Mouse (Mus musculus) hindbrain, embryonic 14.5 days (tissue): ENCODE data around the gene Jarid2. TPM values are rescaled to one million over a fixed set of nuclear protein-coding genes. Genes with fewer than 3 reads are reported as not detected.

ENCODE experiments used
- ATAC-seq: fragments of 200-750 bp; cut with Nextera tagmentation; 2 replicates; pipeline ENCODE4 v1.8.0; 2017; ENCODE audit warnings: moderate number of reproducible peaks, mild to moderate bottlenecking, moderate TSS enrichment, moderate library complexity; ENCODE audit not compliant: low FRiP score
- DNase-seq: peaks from one replicate; pipeline ENCODE4 v3.0.0-alpha.2; 2015; ENCODE audit warnings: low spot score
- H3K27ac ChIP-seq: fragments of 300-500 bp; sonication (generic); 2 replicates; pipeline ENCODE4 v1.5.1; 2014; ENCODE audit warnings: mild to moderate bottlenecking, moderate library complexity
- H3K27me3 ChIP-seq: fragments of 300-500 bp; sonication (generic); 2 replicates; pipeline ENCODE4 v1.6.1; 2014; ENCODE audit warnings: mild to moderate bottlenecking, low read length, mixed read lengths; ENCODE audit not compliant: control insufficient read depth, insufficient read depth
- H3K36me3 ChIP-seq: fragments of 300-500 bp; sonication (generic); replicated peaks from 2 replicates; pipeline ENCODE4 v1.6.1; 2014; ENCODE audit not compliant: control insufficient read depth, insufficient read depth
- H3K4me1 ChIP-seq: fragments of 300-500 bp; sonication (generic); replicated peaks from 2 replicates; pipeline ENCODE4 v1.6.1; 2014; ENCODE audit warnings: antibody characterized with exemption, low read length, mixed read lengths; ENCODE audit not compliant: control insufficient read depth, insufficient read depth
- H3K4me2 ChIP-seq: fragments of 300-500 bp; sonication (generic); replicated peaks from 2 replicates; pipeline ENCODE4 v1.6.1; 2014; ENCODE audit warnings: mild to moderate bottlenecking, moderate library complexity
- H3K4me3 ChIP-seq: fragments of 300-500 bp; sonication (generic); replicated peaks from 2 replicates; pipeline ENCODE4 v1.5.1; 2014; ENCODE audit warnings: mild to moderate bottlenecking, low read length
- H3K9ac ChIP-seq: fragments of 300-500 bp; sonication (generic); 2 replicates; pipeline ENCODE4 v1.6.1; 2014
- H3K9me3 ChIP-seq: fragments of 300-500 bp; sonication (generic); 2 replicates; pipeline ENCODE4 v1.6.1; 2016; ENCODE audit warnings: low read length; ENCODE audit not compliant: control insufficient read depth
- WGBS: fragments of 180-500 bp; shearing (Covaris S2); extraction: QIAGEN DNeasy Blood & Tissue Kit; methylation state at CpG from one replicate; pipeline ENCODE4 v1.1.7; 2014; 5-methylcytosine and 5-hydroxymethylcytosine counted together
- polyA plus RNA-seq: library from polyadenylated mRNA; unstranded; fragments of >200 nt; fragmentation: Nextera tagmentation; extraction: Ambion mirVana; gene quantifications from 2 replicates; pipeline ENCODE4 v1.2.1, GENCODE M21; 2014

The Jarid2 gene
- polyA plus RNA-seq, 1 experiment from 2014 or later = 27.2 TPM

DNA sequence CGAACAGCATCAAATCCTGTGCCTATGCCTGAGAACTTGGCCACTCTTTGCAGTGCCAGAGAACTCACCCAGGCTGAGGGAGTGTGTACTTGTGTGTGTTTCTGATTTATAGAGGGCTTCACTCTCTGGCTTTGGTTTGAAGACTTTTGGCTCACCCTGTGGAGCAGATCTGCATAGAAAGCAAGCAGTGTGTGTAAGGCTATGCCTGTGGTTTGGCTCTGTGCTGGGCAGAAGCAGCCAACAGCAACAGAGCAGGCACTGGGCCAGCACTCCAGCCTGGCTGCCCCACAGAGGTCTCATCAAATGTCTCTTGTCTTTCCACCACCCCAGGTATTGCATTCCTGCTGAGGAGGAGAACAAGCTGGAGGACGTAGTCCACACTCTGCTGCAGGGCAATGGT, 183.6 kb downstream of the Jarid2 start:
- ATAC-seq = peak; percentile 74
- Histone ChIP-seq H3K4me3 (no peak overlapping the region), H3K9me3 (no peaks in the 10 kb centered on the region), H3K36me3 (peaks cover 96% of the 10 kb centered on the region), H3K4me1 (peaks cover 3% of the 10 kb centered on the region; the same call in 1 of the 2 replicates), H3K27ac (peak overlapping the region; percentile 11; the same call in 1 of the 2 replicates), H3K9ac (no peak overlapping the region), H3K4me2 (no peak overlapping the region), H3K27me3 (no peaks in the 10 kb centered on the region)
- DNase-seq = peak; percentile 41
- 74% methylated on average over 2 of the region's 2 CpGs for WGBS

DNA sequence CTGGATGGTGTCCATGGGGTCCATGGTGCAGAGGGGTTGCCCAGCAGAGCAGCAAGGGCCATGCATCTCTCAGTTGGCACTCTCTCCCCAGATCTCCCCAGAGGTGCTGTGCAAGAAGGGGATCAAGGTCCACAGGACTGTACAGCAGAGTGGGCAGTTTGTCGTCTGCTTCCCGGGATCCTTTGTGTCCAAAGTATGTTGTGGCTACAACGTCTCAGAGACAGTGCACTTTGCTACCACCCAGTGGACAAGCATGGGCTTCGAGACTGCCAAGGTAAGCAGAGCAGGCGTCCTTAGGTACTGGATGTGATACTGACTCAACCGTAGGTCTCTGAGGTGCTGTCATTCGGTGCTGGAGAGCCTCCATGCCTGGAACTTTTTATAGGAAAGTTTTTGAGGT, 184.3 kb downstream of the Jarid2 start:
- no peak overlapping the region for H3K27ac ChIP-seq
- peaks cover 3% of the 10 kb centered on the region; the same call in 1 of the 2 replicates for H3K4me1 ChIP-seq

DNA sequence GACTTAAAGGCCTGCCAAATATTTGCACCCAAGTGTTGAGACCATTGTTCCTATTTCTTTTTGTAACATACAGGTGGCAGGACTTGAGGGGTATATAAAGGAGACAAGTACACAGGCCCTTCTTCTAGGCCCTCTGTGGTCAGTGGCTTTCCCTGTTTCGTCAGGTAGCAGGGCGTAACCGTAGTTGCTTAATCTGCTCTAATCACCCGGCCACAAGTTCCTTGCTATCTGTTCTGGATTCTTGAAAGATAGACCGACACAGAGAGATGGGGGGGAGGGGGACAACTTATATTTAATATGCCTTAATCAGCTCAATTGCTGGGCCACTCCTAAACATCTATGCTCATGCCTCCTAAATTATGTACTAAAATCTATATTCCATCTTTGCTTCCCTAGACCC, 186.1 kb downstream of the Jarid2 start:
- WGBS = 92% methylated on average over 5 of the region's 5 CpGs
- peaks cover 97% of the 10 kb centered on the region for H3K36me3 ChIP-seq
- no peak overlapping the region for H3K9ac ChIP-seq
- DNase-seq (no peak), ATAC-seq (no peak)
- H3K4me2 ChIP-seq = no peak overlapping the region
- H3K27ac ChIP-seq = no peak overlapping the region
- H3K4me1 ChIP-seq = 0 out of 2 replicates have a peak, but pooled peaks cover 3% of the 10 kb centered on the region
- H3K4me3 ChIP-seq = no peak overlapping the region
- no peaks in the 10 kb centered on the region for H3K9me3 ChIP-seq
- H3K27me3 ChIP-seq = no peaks in the 10 kb centered on the region

More for the DNA sequence above, 184.3 kb downstream of the Jarid2 start:
- peaks cover 96% of the 10 kb centered on the region for H3K36me3 ChIP-seq
- WGBS = 57% methylated on average over 7 of the region's 7 CpGs
- no peak overlapping the region for H3K9ac ChIP-seq
- H3K4me2 ChIP-seq = no peak overlapping the region
- DNase-seq = peak; percentile 49
- no peak for ATAC-seq
- H3K9me3 ChIP-seq = no peaks in the 10 kb centered on the region
- H3K4me3 ChIP-seq = no peak overlapping the region
- no peaks in the 10 kb centered on the region for H3K27me3 ChIP-seq

DNA sequence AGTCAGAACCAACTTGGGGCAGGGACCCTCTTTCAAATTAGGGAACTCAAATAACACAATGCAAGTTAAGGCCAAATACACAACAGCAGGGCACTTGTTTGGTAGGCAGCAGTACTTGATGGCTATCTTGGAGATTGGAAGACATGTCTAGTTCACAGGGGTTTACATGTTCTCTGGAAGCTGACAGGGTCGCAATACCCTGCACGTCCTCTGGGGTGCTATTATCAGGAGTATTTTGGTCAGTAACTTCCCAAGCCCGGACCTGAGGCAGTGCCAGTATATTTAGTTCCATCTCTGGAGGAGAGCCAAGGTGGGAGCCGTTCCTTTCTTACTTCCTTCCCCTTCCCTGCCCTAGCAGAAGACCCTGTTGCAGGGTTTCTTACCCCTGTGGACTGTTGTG, 186.7 kb downstream of the Jarid2 start:
- H3K4me2 ChIP-seq = no peak overlapping the region
- no peak overlapping the region for H3K27ac ChIP-seq
- 0 out of 2 replicates have a peak, but pooled peaks cover 3% of the 10 kb centered on the region for H3K4me1 ChIP-seq
- ATAC-seq = no peak
- no peak overlapping the region for H3K4me3 ChIP-seq
- H3K9me3 ChIP-seq = no peaks in the 10 kb centered on the region
- DNase-seq = no peak
- no peak overlapping the region for H3K9ac ChIP-seq
- peaks cover 97% of the 10 kb centered on the region for H3K36me3 ChIP-seq
- WGBS = 72% methylated on average over 4 of the region's 4 CpGs
- no peaks in the 10 kb centered on the region for H3K27me3 ChIP-seq

DNA sequence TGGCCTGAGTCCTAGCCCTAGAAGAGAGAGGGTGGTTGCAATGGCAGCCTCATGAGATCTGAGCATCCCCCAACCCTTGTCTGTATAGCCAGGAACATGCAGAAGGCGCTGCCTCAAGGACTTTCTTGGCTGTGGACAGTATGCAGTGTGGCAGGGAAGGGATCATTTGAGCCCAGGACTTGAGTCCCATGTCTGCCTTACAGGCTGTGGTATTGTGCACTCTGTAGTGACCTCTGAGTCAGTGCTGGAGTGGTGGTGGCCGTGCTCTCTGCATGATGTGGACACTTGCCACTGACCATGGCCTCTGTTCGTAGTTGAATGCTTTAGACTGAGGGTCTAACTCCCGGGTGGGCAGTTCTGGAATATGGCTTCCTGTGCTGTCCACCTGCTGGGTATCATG, 187.9 kb downstream of the Jarid2 start:
- ATAC-seq (no peak), DNase-seq (no peak)
- no peak overlapping the region for H3K27ac ChIP-seq
- H3K9me3 ChIP-seq = no peaks in the 10 kb centered on the region
- no peaks in the 10 kb centered on the region for H3K27me3 ChIP-seq
- no peak overlapping the region for H3K4me2 ChIP-seq
- no peak overlapping the region for H3K4me3 ChIP-seq
- H3K36me3 ChIP-seq = peaks cover 99% of the 10 kb centered on the region
- WGBS = over 99% methylated on average over 4 of the region's 4 CpGs
- 0 out of 2 replicates have a peak, but pooled peaks cover 2% of the 10 kb centered on the region for H3K4me1 ChIP-seq
- no peak overlapping the region for H3K9ac ChIP-seq

DNA sequence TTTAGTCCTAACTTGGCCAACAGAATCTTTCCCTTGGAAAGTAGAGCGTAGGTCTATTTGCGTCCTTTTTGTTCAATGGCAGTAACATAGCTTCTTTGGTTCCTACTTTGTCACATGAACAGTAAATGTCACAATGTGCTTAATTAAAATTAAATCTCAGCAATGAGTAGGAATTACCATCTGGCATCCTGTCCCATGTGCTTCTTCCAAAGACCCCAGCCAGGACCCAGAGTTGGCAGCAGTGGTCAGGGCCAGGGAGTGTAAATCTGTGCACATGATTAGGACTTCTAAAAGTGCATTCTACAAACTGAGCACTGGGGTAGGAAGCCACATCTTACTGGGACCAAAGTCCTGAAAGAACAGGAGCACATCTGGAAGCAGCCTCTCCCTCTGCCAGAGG, 189.0 kb downstream of the Jarid2 start:
- H3K27ac ChIP-seq = no peak overlapping the region
- DNase-seq (no peak), ATAC-seq (no peak)
- no peaks in the 10 kb centered on the region for H3K9me3 ChIP-seq
- H3K27me3 ChIP-seq = no peaks in the 10 kb centered on the region
- WGBS = 88% methylated on average over 2 of the region's 2 CpGs
- peaks cover 99% of the 10 kb centered on the region for H3K36me3 ChIP-seq
- H3K4me2 ChIP-seq = no peak overlapping the region
- no peak overlapping the region for H3K9ac ChIP-seq
- no peaks in the 10 kb centered on the region for H3K4me1 ChIP-seq
- H3K4me3 ChIP-seq = no peak overlapping the region

DNA sequence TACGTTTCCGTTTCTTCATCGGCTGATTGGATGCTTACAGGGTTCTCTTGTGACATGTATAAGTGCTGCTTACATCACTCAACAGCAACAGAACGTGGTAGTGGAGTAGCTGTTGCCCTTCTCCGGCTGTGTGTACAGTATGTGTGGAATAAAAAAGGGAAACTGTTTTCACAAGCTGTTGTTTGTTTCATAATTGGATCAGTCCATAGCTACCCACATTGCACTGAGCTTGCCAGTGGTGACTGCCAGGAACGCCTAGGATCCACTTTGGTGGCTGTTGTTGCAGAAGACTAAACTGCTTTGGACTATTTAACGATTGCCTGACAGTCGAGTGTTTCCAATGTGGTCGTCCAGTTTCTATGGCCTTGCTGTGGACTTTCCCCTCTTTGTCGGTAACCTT, 191.8 kb downstream of the Jarid2 start:
- DNase-seq = no peak
- 79% methylated on average over 10 of the region's 10 CpGs for WGBS

DNA sequence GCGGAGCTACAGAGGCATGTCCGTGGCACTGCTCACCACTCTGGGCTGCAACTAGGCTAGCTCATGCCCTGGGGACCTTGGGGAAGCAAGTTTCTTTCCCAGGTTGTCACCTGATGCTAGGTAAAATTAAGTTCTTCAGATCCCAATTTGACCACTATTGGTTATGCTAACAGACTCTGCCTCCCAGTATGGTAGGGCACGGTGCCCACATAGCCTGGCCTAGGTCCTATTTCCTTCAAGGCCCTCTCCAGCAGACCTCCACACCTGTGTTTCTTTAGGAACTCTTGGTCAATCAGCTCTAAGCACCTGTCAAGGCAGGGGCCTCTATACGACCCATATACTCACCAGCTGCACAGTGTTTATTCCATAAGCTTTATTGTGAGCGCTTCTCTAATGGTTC, 192.4 kb downstream of the Jarid2 start:
- no peak for ATAC-seq
- no peak overlapping the region for H3K27ac ChIP-seq
- no peaks in the 10 kb centered on the region for H3K4me1 ChIP-seq
- H3K27me3 ChIP-seq = no peaks in the 10 kb centered on the region
- DNase-seq = no peak
- 95% methylated on average over 5 of the region's 5 CpGs for WGBS
- H3K4me2 ChIP-seq = no peak overlapping the region
- H3K9ac ChIP-seq = no peak overlapping the region
- H3K4me3 ChIP-seq = no peak overlapping the region
- H3K36me3 ChIP-seq = peaks cover 92% of the 10 kb centered on the region
- H3K9me3 ChIP-seq = no peaks in the 10 kb centered on the region

More for the DNA sequence above, 191.8 kb downstream of the Jarid2 start:
- Histone ChIP-seq H3K9me3 (no peaks in the 10 kb centered on the region), H3K4me3 (no peak overlapping the region), H3K4me1 (no peaks in the 10 kb centered on the region), H3K27ac (no peak overlapping the region), H3K27me3 (no peaks in the 10 kb centered on the region), H3K36me3 (peaks cover 98% of the 10 kb centered on the region), H3K9ac (no peak overlapping the region), H3K4me2 (no peak overlapping the region)
- ATAC-seq = no peak

DNA sequence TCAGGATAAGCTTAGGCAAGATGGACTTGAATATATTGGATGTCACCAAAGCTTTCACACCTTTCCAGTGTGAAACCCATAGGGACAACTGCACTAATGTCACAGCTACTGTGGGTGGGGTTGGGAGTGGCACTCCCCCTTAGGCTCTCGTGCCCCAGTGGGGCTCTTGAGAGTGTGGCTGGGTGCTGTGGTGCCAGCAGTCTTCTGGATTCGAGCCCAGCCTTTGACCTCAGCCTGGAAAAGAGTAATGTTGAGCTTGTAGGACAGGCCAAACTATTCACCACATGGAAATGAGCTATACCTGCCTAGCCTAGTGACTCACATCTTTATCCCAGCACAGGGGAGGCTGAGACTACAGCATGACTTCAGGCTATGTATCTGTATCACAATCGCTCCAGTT, 194.8 kb downstream of the Jarid2 start:
- Histone ChIP-seq H3K9me3 (no peaks in the 10 kb centered on the region), H3K4me3 (no peak overlapping the region), H3K36me3 (peaks cover 86% of the 10 kb centered on the region), H3K4me2 (no peak overlapping the region), H3K4me1 (no peaks in the 10 kb centered on the region), H3K27me3 (no peaks in the 10 kb centered on the region), H3K27ac (no peak overlapping the region), H3K9ac (no peak overlapping the region)
- 89% methylated on average over 3 of the region's 3 CpGs for WGBS
- no peak for ATAC-seq
- DNase-seq = no peak

DNA sequence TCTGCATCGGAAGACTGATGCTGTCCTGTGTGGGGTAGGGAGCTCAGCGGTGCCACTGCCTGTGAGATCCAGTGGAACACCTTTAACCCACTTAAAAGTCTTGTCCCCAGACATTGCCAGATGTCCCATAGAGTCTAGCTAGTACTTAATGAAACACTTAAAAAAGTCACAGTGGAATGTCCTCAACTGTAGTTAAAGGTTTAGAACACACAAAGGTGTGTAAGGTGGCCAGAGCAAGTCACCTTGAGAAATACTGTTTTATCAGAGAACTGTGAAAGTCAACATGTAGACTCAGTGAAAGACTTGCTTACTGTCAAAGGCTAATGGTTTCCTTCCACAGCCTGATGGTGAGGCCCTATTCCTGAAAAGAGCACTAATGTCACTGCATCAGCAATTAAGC, 195.9 kb downstream of the Jarid2 start:
- ATAC-seq = no peak
- no peaks in the 10 kb centered on the region for H3K4me1 ChIP-seq
- no peak overlapping the region for H3K9ac ChIP-seq
- no peaks in the 10 kb centered on the region for H3K27me3 ChIP-seq
- H3K4me2 ChIP-seq = no peak overlapping the region
- no peak overlapping the region for H3K27ac ChIP-seq
- no peak overlapping the region for H3K4me3 ChIP-seq
- no peaks in the 10 kb centered on the region for H3K9me3 ChIP-seq
- WGBS = 92% methylated on average over 2 of the region's 2 CpGs
- no peak for DNase-seq
- peaks cover 83% of the 10 kb centered on the region for H3K36me3 ChIP-seq
